Mouse (Mus musculus) layer of hippocampus, adult 9-11 months (tissue): ENCODE measurements around the gene Rfx8.

Source experiments
- DNase-seq: peaks from one replicate; pipeline ENCODE4 v3.0.0; 2022

Gene Rfx8

GRCm38 (mm10) chr1:39641667-39642066 lies 79.1 kb downstream of the Rfx8 start:
- no peak for DNase-seq

- DNase-seq, result no peak
These were observed 83.7 kb downstream of the Rfx8 start for GRCm38 (mm10) chr1:39637139-39637538.

- no peak for DNase-seq
These were observed 84.1 kb downstream of the Rfx8 start for GRCm38 (mm10) chr1:39636660-39637059.

GRCm38 (mm10) chr1:39636196-39636595 lies 84.6 kb downstream of the Rfx8 start:
- no peak for DNase-seq

GRCm38 (mm10) chr1:39628606-39629005 lies 92.2 kb downstream of the Rfx8 start:
- no peak for DNase-seq

GRCm38 (mm10) chr1:39625491-39625890 lies 95.3 kb downstream of the Rfx8 start:
- no peak for DNase-seq

- DNase-seq, result no peak
These were observed 97.1 kb downstream of the Rfx8 start for GRCm38 (mm10) chr1:39623729-39624128.

GRCm38 (mm10) chr1:39623106-39623505 lies 97.7 kb downstream of the Rfx8 start:
- DNase-seq, result no peak

- no peak for DNase-seq
These were observed 102.3 kb downstream of the Rfx8 start for GRCm38 (mm10) chr1:39618524-39618923.

GRCm38 (mm10) chr1:39615526-39615925 lies 105.3 kb downstream of the Rfx8 start:
- DNase-seq, result no peak
